Mouse (Mus musculus) E14TG2a.4 (cell line): ENCODE data around the gene Higd1c.
A peak's percentile ranks its signal among the peaks of the same experiment; 100 is the strongest.
"Not testable (repeated sequence)": the region's sequence is repeated elsewhere in the genome, so short reads cannot be mapped to it uniquely, and the experiment has no call there.

Experiments
- H3K27me3 ChIP-seq: 2 replicates; pipeline ENCODE4 v1.6.1; 2014; ENCODE audit warnings: low read length, control low read depth; ENCODE audit not compliant: insufficient read depth
- H3K36me3 ChIP-seq: 2 replicates; pipeline ENCODE4 v1.6.1; 2014; ENCODE audit warnings: low read length, control low read depth; ENCODE audit not compliant: insufficient read depth
- H3K4me1 ChIP-seq: replicated peaks from 2 replicates; pipeline ENCODE4 v1.6.1; 2014; ENCODE audit warnings: low read depth, low read length, control low read depth
- H3K4me3 ChIP-seq: replicated peaks from 2 replicates; pipeline ENCODE4 v1.5.1; 2014; ENCODE audit warnings: mild to moderate bottlenecking, low read length
- H3K9me3 ChIP-seq: 2 replicates; pipeline ENCODE4 v1.6.1; 2014; ENCODE audit warnings: low read length, control low read depth
- CTCF ChIP-seq: conservative IDR thresholded peaks from 2 replicates; pipeline ENCODE4 v1.5.1; 2014; ENCODE audit warnings: low read length
- NANOG ChIP-seq: IDR thresholded peaks from 2 replicates; pipeline ENCODE4 v1.6.1; 2014; ENCODE audit warnings: borderline replicate concordance, low read length, mixed read lengths
- POU5F1 ChIP-seq: IDR thresholded peaks from 2 replicates; pipeline ENCODE4 v1.6.1; 2014; ENCODE audit warnings: low read length, borderline replicate concordance

Higd1c gene

GRCm38 (mm10) chr15:100330739-100331138 lies 33.6 kb upstream of the Higd1c start:
- Histone ChIP-seq H3K36me3 (no peaks in the 10 kb centered on the region), H3K27me3 (no peaks in the 10 kb centered on the region; the same call in 1 of the 2 replicates), H3K4me3 (no peak overlapping the region), H3K4me1 (peaks cover 12% of the 10 kb centered on the region), H3K9me3 (no peaks in the 10 kb centered on the region)
- no peak for TF ChIP-seq CTCF
- TF ChIP-seq NANOG, result no peak
- TF ChIP-seq POU5F1, result no peak

DNA sequence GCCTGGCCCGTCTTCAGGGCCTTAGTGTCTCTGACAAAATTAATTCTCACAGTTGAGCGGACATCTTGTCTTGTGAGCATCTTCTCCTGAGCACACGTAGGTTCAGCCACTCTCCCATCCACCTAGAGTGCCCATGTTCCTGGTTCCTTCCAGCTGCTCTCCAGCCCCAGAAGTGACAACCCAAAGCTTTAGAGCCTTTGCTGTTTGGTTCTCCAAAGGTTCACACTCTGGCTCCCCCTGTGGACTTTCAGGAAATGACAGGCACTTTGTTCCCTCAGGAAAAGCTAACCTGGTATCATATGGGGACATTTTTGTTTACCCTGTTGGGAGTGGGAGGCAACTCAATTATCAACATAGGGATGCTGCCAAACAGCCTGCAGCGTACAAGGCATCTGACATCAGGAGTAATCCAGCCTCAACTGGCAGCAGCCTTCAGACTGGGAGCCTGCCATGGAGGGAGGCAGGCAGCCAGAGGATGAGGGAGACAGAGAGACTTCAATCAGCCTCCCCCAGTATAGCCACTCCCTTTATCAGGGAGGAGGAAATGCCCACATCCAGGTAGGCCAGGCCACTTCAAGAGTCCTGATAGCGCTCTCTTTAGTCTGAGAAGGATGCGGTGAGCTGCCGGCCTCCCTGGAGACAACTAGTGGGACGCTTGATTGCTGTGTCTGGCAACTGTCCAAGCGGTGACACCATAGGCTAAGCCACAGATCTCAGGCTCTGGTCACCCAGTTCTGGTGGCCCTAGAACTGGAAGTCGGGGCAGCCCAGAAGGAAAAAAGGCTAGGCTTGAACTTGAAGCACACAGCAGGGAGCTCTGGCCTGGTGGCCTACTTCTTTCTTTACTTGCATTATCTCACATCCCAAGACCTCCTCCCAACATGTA lies 32.0 kb upstream of the Higd1c start:
- peak; percentile 24 for TF ChIP-seq CTCF
- not testable (repeated sequence) for H3K4me3 ChIP-seq, H3K36me3 ChIP-seq, H3K4me1 ChIP-seq, H3K27me3 ChIP-seq, H3K9me3 ChIP-seq

GRCm38 (mm10) chr15:100334629-100335028 lies 29.7 kb upstream of the Higd1c start, which contains the start of gene Mettl7a3:
Gene Mettl7a3, plus strand, starts transcription at chr15:100334929.
- TF ChIP-seq NANOG (no peak), POU5F1 (no peak), CTCF (no peak)
- no peaks in the 10 kb centered on the region for H3K36me3 ChIP-seq
- no peaks in the 10 kb centered on the region for H3K9me3 ChIP-seq
- peaks cover 4% of the 10 kb centered on the region for H3K4me1 ChIP-seq
- H3K27me3 ChIP-seq, result no peaks in the 10 kb centered on the region; the same call in 1 of the 2 replicates
- no peak within 1 kb of the TSS for H3K4me3 ChIP-seq

GRCm38 (mm10) chr15:100337328-100337727 lies 27.0 kb upstream of the Higd1c start:
- not testable (repeated sequence) for H3K4me1 ChIP-seq, H3K9me3 ChIP-seq, H3K27me3 ChIP-seq, H3K36me3 ChIP-seq, H3K4me3 ChIP-seq

- H3K27me3 ChIP-seq, H3K4me1 ChIP-seq, H3K4me3 ChIP-seq, H3K36me3 ChIP-seq, H3K9me3 ChIP-seq: not testable (repeated sequence)
Measured at GRCm38 (mm10) chr15:100337847-100338246, 26.5 kb upstream of the Higd1c start.

DNA sequence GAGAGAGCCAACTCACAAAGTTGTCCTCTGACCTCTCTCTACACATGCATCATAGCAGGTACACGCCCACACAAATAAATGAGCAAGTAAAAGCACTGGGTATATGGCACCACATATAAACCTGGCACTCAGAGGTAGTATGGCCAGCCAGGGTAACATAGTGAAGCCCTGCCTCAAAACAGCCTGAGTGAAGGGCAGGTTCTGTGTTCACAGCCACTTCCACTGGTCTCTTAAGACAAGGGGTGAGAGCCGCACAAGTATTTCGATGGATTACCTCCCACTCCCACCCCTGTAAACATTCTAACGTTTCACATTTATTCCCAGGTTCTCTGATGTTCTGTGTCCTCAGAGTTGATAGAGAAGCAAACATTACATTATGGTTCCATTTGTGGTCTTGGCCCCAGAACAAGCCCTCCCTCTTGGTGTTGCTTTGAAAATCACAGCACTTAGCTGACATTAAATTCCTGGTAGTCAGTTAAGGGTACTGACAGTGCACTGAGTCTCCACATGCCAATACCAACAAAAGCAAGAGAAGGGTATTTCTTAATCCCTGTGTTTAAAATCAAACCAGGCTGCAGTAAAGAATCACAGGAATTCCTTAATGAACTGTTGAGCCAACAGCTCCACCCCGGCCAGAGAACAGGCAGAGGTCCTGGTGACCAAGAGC lies 22.9 kb upstream of the Higd1c start:
- not testable (repeated sequence) for H3K27me3 ChIP-seq, H3K9me3 ChIP-seq, H3K4me3 ChIP-seq, H3K36me3 ChIP-seq, H3K4me1 ChIP-seq

- Histone ChIP-seq H3K36me3 (no peaks in the 10 kb centered on the region), H3K4me1 (peaks cover 23% of the 10 kb centered on the region), H3K4me3 (no peak overlapping the region), H3K27me3 (no peaks in the 10 kb centered on the region), H3K9me3 (no peaks in the 10 kb centered on the region)
- TF ChIP-seq CTCF, result no peak
- TF ChIP-seq NANOG, result no peak
- no peak for TF ChIP-seq POU5F1
Measured at GRCm38 (mm10) chr15:100345484-100345883, 18.9 kb upstream of the Higd1c start.

- Histone ChIP-seq H3K4me1 (peaks cover 23% of the 10 kb centered on the region), H3K4me3 (peak overlapping the region; percentile 73), H3K27me3 (no peaks in the 10 kb centered on the region), H3K36me3 (no peaks in the 10 kb centered on the region), H3K9me3 (no peaks in the 10 kb centered on the region; the same call in 1 of the 2 replicates)
- no peak for TF ChIP-seq POU5F1
- no peak for TF ChIP-seq CTCF
- TF ChIP-seq NANOG, result no peak
Measured at GRCm38 (mm10) chr15:100346761-100347160, 17.6 kb upstream of the Higd1c start.

DNA sequence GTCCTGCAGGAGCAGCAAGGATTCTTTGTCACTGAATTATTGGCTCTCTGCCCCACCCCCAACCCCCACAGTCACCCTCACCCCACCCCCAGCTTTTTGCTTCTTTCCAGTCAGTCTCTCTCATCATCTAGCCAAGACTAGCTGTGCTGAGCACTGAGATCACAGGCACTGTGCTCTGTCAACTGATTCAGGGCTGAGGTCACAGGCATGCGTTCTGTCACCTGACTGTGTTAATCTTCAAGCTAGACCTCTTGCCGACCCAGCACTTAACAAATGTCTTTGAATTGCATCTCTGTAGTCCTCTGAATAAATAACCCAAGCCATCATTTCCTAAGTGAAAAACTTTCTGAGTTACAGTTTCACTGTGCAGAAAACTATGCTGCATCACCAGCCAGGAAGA lies 14.8 kb upstream of the Higd1c start:
- TF ChIP-seq POU5F1 (no peak), CTCF (no peak), NANOG (no peak)

More for the DNA sequence above, 14.8 kb upstream of the Higd1c start:
- Histone ChIP-seq H3K36me3 (no peaks in the 10 kb centered on the region), H3K4me3 (no peak overlapping the region), H3K4me1 (peaks cover 23% of the 10 kb centered on the region), H3K27me3 (peaks cover 3% of the 10 kb centered on the region; the same call in 1 of the 2 replicates), H3K9me3 (no peaks in the 10 kb centered on the region; the same call in 1 of the 2 replicates)
